Mouse (Mus musculus) lung, postnatal 36 days (tissue): ENCODE data around the gene Dmac2.
A peak's percentile ranks its signal among the peaks of the same experiment; 100 is the strongest.

Experiments
- DNase-seq: peaks from one replicate; pipeline ENCODE4 v3.0.0; 2022; ENCODE audit warnings: mixed read lengths

Dmac2 gene

GRCm38 (mm10) chr7:25617376-25618160 is 1.6 kb upstream of the Dmac2 start:
- no peak for DNase-seq

DNA sequence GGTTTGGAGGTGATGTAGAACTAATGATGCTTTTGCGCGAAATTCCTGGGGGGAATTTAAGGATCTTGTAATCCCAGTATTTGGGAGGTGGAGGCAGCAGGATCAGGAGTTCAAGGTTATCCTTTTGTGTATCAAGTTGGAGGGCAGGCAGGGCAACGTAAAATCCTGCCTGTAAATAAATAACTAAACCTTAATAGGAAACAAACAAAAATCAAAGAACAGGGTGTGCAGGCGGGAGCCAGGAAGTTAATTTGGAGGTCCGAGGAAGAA is 443 bp downstream of the Dmac2 start:
- no peak for DNase-seq

- DNase-seq = no peak
Observed at GRCm38 (mm10) chr7:25620101-25620500, 887 bp downstream of the Dmac2 start.

DNA sequence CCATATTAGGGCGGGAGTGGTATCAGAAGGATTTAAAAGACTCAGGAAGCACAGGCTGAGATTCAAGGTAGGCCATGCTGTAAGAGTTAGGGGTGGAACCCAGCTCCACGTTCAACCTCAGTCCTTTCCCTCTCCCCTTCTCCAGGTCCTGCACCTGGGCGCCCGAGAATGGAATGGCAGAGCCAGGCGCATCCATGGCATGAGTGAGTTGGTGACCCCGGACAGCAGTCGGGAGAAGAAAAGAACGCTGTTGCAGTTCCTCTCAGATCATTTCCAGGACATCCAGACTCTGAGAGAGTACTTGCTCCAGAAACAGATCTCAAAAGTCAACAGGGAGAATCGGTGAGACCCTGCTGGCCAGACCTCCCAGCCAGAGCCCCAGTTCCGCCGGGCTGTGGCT is 1.5 kb downstream of the Dmac2 start:
- no peak for DNase-seq

DNA sequence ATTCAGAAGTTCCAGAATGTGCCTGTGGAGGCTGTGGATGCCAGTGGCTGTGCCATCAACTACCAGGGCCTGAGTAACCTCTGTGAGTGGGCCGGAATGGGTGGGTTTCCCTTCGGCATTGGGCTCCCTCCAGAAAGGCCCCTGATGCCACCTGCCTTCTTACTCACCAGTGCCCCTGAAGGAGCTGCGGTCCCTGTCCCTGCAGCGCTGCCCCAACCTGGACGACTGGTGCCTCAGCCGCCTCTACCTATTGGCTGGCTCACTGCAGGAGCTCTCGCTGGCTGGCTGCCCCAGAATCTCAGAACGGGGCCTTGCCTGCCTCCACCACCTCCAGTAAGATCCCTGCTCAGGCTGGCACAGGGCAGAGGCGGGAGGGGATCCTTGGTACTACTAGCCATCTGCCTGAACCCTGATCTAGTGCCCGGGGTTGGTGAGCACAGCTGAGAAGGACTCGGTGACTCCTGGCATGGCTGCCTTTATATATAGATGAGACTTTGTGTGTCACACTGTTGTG is 4.7 kb downstream of the Dmac2 start:
- no peak for DNase-seq

DNA sequence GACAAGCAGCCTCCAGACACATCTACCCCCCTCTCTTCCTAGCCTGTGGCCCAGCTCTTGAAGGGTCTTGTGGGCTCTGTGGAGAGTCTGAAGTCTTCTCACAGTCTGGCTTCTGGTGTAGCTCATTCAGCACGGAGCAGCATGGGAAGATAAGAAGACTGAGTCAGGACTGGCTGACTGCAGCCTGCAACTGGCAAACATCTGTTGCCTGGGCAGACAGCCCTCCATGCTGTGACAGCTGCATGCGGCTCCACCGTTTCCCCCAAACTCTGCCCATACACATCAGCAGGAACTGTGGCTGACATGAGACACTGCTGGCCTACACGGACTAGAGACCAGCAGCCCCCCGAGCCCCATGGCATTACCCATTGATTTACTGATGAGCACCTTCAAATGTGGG is 5.6 kb downstream of the Dmac2 start:
- no peak for DNase-seq

- peak; percentile 56 for DNase-seq
Observed at GRCm38 (mm10) chr7:25625594-25626250, 6.5 kb downstream of the Dmac2 start.

DNA sequence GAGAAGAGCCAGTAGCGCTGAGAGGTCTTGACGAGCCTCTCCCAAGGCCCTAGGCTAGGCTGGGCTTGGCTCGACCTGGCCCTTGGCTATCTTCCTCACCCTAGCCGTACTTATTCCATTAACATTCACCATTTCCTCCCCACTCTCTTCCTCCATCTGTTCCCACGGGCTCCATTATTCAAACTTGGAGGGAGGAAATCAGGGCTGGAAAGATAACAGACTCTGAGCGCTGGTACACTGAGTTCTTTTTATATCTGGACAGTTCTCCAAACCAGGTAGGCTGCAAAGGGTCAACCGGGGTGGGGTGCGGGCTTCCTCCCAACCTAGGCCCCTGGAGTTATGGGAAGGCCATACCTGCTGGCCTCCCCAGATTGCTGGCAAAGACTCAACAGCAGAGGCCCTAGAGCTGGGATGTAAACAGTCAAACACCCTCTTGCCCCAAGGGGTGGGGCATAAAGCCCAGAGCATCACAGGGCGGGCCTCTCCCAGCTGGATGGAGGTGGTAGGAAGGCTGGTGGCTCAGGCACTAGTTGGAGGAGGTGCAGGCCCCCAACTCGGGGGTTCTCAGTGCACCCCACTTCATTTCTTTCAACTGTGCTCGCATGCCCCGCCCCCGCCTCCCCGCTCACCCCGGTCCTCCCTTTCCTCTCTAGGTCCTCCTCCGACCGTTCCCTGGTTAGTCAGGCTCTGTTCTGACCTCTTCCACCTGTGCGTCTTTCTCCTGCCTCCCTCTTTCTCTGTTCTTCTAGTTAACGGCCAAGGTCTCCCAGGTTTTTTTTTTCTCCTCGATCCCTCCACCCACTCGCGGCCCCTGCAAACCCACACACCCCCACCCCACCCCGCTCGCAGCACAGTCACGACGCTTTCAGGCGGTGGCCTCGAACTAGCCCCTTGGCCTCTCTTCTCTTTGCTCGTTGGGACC is 7.6 kb downstream of the Dmac2 start, which contains the start of gene B3gnt8:
B3gnt8 (plus strand) TSS at position 146 of the 922 bp plus-strand sequence.
- peak; percentile 73 for DNase-seq

DNA sequence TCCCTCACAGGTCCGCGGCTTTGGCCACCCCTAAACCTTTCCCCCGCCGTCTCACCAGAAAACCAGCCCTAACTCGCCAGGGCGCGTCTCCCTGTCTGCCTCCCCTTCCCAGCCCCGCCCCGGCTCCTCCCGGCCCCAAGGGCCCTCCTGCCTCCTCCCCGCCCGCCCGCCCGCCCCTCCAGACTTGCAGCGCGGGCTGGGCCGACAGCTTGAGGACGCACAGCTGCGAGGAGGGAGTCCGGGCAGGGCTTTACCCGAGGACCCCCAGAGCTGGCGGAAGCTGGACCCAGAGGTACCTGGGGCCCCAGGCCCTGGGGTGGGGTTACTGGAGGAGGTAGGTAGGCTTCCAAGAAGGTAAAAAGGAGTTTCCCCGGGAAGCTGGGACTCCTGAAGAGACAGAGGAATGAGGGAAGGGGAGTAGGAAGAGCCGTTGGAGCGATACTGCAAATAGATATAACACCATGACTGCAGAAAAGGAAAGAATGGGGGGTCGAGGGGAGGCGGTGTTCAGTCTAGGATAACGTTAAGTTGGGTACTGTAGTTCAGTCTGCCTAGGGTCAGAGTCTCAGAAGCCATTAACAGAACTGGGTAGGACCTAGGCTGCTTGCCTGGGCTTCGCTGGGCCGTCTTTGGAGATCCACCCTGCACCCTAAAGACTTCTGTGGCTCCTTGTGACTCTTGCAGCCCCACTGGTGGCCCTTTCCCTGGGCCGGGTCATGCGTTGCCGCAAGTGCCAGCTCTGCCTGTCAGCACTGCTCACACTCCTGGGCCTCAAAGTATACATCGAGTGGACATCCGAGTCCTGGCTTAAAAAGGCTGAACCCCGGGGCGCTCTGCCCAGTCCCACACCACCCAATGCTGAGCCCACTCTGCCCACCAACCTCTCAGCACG is 8.5 kb downstream of the Dmac2 start:
- DNase-seq = peak; percentile 82

DNA sequence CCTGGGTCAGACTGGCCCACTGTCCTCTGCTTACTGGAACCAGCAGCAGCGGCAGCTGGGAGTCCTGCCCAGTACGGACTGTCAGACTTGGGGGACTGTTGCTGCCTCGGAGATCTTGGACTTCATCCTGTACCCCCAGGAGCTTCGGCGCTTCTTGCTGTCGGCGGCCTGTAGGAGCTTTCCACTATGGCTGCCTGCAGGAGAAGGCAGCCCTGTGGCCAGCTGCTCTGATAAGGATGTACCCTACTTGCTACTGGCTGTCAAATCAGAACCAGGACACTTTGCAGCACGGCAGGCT is 9.1 kb downstream of the Dmac2 start:
- DNase-seq = no peak

- DNase-seq = peak; percentile 45
Observed at GRCm38 (mm10) chr7:25632679-25633078, 13.5 kb downstream of the Dmac2 start.

DNA sequence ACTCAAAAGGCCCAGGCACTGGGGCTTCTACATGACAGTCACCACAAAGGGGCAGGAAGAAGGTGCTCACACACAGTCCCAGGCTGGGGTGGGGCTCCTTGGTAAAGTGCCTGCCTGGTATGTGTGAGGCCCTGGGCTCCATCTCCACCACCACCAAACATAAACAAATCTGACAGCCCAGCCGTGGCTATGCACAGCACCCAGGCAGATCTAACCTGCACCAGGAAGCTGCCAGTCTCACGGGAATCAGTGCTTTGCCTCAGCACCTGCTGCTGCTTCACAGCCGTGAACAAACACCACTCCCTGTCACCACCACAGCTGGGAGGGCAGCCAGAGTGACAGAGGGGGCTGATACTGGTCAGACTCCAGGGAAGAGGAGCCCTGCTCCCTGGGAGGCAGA is 17.2 kb downstream of the Dmac2 start:
- DNase-seq = peak; percentile 59

- DNase-seq = no peak
Observed at GRCm38 (mm10) chr7:25637099-25637498, 17.9 kb downstream of the Dmac2 start.

GRCm38 (mm10) chr7:25639754-25640153 is 20.5 kb downstream of the Dmac2 start:
- DNase-seq = no peak

GRCm38 (mm10) chr7:25644136-25644535 is 24.9 kb downstream of the Dmac2 start:
- no peak for DNase-seq

DNA sequence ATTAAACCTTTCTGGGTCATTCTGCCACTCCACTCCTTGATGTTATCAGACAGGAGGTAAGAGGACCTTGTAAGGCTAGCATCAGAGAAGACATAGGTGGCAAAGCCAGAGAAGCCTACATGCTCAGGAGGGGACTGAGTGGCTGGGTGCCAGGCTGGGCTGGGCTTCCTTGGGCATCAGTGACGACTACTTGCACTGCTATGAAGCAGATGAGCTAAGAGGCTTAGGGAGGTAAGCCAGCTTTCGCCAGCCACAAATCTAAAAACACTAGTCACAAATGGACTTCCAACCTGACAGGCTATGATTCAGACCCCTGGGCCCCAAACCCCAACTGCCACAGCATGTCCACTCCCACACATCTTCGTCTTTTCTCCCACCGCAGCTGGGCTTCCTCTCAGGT is 25.4 kb downstream of the Dmac2 start:
- no peak for DNase-seq

GRCm38 (mm10) chr7:25645074-25645473 is 25.9 kb downstream of the Dmac2 start:
- DNase-seq = no peak

DNA sequence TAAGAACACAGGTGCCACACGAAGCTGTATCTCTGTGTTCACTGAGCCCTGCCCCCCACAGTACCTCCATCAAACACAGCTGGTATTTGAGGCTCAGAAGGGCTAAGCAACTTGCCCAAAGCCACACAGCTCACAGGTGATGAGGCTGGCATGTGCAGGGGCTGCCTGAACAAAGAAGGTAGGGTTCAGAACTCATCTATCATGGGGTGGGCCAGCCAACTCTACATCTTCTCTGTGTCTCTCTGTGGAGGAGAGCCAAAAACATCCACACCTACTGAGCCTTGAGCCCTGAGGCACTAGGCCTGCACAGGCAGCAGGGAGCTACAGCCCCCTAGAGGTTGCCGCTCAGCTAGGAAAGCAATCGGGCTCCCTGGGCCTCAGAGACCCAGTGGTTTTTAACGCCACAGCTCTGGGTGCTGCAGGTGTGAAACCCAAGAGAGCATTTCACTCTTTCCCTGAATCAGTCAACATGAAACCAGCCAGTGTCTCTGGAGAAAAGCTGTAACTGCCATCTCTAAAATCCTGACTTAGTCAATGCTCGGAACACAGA is 28.4 kb downstream of the Dmac2 start:
- peak; percentile 39 for DNase-seq

GRCm38 (mm10) chr7:25649839-25650238 is 30.6 kb downstream of the Dmac2 start:
- peak; percentile 44 for DNase-seq

DNA sequence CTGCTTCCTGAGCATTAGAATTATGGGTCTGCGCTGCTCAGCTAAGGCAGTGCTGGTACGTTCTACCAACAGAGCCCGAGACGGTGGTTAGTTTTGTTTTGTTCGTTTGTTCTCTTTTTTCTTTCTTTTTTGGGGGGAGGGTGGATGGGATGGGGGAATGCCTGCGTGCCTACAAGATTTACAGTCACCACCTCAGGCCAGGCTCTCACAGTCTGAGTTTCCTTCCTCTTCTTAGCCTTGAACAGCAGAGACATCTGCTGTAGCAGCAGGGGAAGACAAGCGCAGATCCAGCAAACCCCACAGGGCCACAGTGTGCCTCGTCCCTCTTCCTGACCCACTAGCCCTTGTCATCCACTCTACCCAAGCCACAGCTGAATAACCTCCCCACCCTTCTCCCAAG is 32.1 kb downstream of the Dmac2 start:
- peak; percentile 47 for DNase-seq

GRCm38 (mm10) chr7:25652244-25652759 is 33.1 kb downstream of the Dmac2 start:
- peak; percentile 36 for DNase-seq
